Mouse (Mus musculus) gastrocnemius, postnatal 36 days (tissue): Measurements from ENCODE around the gene Cry2. TPM values are rescaled to one million over a fixed set of nuclear protein-coding genes. Genes with fewer than 3 reads are reported as not detected.
"Not testable (repeated sequence)": the region's sequence is repeated elsewhere in the genome, so short reads cannot be mapped to it uniquely, and the experiment has no call there.

Source experiments
- DNase-seq, 2 experiments: peaks; one replicate each; pipeline ENCODE4 v3.0.0; 2022
- intact Hi-C: fragments of 180-260 bp; cut with DNase I; formaldehyde crosslinking; loops from one replicate; pipeline ENCODE4 v1.15.1; 2025
- total RNA-seq, 2 experiments: library from RNA; stranded (reverse); gene quantifications; 2 replicates each; pipeline ENCODE4 v1.2.3; 2021

The Cry2 gene
- total RNA-seq, 2 experiments from 2014 or later, result 16.9 to 21.9 TPM

DNA sequence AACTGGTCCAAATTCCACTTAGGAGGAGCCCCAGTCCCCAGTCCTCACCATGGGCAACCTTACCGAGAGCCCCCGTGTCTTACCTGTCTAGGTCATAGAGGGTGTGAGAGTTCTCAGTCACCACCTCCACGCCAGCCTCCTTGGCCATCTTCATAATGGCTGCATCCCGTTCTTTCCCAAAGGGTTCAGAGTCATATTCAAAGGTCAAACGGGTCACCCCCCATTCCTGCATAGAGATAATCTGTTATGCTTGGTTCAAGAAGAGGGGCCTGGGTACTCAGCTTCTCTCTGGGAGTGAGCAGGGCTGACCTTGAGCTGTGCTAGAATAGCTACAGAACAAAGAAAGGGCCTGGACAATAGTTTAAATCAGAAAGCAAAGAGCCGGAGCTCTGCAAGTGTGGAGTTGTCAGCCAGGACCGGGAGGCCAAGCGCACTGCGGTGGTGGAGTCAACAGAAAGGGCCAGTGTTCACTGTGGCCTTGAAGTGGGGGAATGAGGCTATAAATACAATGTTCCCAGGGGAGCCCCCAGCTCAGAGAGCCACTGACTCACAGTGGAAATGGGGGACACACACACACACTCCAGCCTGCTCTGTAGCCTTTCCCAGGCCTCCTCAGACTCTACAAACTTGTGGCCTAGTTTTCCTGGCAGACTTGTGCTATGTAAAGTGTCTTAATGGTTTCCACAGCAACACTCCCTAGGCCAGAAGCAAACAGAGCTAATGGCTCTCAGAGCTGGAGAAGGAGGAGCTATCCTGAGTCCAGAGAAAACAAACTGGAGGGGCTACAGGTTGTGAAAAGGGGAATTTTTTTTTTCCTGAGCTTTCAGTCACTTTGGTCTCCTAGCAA lies 9.2 kb downstream of the Cry2 start:
- peak; percentile 46 to 53 for DNase-seq
- intact Hi-C loops, result no loop called here

DNA sequence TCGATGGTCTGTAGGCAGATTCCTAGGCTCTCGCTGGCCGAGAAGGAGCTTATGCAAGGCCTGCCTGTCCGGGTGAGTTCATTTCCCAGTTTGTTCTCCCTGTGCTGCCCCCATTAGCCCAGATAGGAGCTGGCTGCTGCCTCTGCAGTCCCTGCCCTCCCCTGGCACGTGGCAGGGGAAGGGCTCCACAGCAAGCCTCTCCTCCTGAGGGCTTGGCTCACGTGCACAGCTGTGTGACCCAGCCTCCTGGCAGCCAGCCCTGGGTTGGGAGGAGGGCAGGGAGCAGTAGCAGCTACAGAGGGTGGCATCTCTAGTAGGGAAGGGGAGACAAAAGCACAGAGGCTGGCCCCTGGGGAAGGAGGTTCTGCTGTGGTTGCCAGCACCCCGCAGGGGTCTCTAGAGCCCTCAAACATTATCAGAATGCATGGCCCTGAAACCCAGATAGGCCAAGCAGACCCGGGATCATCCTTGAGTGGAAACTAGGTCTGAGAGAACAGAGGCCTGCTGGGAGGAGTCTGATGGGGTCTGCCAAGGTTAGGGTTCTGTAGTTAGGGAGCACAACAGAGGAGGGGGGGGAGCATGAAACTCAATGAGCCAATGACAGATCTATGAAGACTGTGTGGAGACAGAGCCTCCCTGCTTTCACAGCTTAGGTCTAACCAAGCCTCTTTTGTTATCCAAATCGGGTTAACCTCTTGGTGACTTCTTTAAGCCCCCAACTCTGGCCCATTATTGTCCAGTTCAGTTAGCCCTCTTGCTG lies 10.0 kb downstream of the Cry2 start:
- DNase-seq, result peak; percentile 91 to 96
- intact Hi-C loops, result no loop called here

DNA sequence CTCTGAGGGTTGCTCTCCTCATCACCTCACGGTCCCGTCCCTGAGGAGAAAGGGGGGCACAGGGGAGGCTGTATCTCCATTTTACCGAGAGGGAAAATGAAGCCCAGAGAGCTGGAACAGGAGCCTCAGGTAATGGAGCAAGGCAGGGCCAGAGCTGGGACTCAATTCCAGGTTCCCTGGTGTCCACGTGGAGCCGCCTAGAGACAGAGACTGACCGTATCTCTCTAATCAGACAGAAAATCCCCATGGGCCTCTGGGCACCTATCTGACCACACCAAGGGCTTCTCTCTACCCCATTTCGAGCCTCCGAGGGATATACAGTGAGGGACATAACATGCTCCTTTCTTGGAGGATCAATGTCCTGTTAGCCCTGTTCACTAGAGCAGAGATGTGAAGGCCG lies 10.7 kb downstream of the Cry2 start:
- intact Hi-C loops, result no loop called here
- DNase-seq, result no peak

DNA sequence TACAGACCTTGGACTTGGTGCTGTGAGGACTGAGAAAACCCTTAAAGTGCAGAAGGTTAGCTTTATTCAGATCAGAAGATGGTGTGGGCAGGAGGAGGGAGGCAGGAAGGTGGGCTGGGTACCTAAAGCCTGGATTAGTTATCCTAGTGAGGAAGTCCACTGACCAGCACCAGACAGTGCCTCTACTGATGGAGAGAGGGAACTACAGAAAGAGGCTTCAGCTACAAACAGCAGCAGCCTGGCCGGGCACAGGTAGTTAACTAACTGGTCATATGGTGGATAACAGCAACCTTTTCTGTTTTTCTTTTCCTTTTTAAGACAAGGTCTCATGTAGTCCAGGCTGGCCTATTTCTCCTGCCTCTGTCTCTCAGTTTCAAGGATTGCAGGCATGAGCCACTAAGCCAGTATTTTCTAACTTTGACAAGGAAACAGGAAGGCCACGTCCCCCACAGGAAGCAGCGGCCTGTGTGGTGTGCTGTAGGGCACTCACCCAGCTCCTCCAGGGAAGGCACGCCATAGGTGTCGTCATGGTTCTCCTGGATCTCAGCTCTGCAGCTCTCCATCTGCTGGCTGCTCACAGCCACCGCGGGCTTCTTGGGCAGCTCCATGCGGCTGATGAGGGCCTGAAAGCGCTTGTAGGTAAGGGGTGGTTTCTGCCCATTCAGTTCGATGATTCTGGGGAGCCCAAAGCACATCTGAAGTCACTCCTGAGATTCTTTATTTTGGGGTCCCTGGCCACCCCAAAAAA lies 11.3 kb downstream of the Cry2 start:
- no peak for DNase-seq
- intact Hi-C loops, result no loop called here

DNA sequence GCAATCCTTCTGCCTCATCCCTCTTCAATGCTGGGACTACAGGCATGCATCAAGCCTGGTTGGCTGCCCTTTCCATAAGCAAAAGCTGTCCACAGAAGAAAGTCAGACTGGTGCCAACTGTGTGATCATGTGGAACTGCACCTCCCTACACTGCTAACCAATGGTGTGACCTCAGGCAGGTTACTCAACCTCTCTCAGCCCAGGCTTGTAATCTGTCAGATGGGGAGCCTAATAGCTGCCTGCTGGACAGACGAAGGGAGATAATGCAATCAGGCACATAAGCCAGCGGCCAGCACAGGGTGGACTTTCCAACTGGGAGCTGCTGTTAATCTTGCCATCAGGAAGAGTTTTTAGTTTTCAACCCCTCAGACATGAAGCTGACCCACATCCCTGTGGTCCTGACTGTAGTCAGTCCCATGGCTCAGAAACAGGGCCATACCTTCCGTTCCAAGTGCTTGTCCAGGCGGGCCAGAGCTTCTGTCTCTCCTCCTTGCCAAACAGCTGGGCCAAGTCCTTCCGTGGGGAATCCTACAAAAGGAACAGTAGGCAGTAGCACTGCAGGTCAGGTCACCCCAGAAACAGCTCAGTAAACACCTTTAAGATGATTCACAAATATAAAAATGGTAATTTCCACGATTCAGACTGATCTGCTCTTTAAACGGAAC lies 12.0 kb downstream of the Cry2 start:
- intact Hi-C loops, result no loop called here
- no peak for DNase-seq

DNA sequence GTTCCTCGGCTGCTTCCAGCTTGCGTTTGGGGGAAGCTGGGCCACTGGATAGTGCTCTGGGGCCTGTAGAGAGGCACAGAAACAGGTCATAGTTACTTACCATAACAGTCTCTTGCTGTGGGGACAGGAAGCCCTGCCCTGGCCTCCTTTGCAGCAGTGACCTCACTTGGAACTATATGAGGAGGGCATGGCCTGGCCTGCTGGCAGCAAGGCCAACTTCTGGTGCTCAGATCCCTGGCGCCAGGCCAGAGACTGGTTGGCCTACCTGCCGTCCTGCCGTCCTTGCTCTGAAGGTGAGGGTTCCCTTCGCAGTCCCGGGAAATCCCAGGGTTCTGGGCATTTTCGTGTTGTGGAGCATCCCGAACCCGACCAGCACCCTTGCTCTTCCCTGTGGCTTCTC lies 22.1 kb downstream of the Cry2 start:
- intact Hi-C loops, result no loop called here
- no peak for DNase-seq

DNA sequence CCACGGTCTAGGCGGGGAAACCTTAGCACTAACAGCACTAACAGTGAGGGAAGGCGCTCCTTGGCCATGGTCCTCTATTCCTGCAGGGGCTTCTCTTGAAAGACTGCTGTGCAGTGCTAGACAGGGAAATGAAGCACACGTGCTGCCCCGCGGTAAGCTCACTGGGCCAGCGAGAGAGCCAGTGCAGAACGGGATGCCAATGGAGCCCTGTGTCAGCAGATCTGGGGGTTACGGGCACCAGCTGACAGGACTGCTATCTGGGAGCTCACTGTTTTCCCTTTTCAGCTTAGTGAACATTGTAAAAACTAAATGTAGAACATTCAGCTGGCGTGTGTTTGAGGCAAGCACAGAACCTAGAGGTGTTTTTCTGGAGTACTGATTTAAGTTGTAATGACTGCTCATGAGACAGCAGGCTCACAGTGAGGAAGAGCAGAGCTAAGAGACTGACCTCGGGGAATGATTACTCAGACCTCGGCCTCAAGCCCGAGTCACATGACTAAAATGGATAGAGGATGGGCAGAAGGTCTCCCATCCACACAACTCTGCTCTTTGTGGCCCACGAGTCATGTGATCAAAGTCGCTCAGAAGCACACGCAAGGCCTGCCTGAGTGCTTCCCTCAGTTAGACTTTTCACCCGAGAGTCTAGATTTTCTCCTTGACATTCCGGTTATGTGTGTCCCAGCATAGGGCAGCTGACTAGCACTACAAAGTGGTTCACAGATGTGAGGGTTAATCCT lies 25.4 kb downstream of the Cry2 start:
- DNase-seq, result no peak
- intact Hi-C loops, result no loop called here

DNA sequence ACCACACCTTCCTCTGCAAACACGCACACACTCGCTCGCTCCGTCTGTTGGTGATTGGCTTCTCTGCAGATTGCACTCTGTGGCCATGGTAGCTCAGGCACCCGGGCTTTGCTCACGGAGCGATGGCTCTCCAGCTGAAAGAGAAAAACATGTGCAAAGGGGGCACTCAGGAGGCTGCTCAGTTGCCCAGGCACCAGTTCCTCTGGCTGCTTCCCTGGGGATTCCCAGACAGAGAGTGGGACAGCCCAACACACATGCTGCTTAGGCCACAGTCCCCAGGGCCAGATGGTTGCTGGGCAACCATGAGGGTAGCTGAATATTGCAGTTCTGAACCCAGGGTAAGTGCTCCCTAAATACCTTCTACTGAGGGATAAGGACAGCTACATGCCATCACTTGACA lies 28.2 kb downstream of the Cry2 start:
- DNase-seq, result no peak
- intact Hi-C loops, result no loop called here

DNA sequence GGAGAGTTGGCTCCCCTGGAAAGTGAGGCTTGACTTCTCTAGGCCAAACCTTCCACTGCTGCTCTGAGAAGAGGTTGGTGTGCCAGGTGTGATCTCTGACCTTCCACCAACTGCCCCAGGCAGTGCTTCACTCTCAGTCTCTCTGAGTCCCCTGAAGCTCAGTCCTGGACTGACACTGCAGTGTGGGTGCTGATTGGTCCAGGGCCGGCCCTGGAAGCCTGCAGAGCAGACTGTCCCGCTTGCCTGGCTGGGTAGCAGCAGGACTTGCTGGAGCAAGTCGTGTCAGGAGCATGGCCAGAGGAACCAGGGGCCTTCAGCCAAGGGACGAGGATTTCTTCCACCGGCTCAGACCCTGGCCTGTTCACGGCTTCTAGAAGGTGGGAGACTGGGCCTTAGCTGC lies 29.1 kb downstream of the Cry2 start:
- DNase-seq, result no peak
- intact Hi-C loops, result no loop called here

DNA sequence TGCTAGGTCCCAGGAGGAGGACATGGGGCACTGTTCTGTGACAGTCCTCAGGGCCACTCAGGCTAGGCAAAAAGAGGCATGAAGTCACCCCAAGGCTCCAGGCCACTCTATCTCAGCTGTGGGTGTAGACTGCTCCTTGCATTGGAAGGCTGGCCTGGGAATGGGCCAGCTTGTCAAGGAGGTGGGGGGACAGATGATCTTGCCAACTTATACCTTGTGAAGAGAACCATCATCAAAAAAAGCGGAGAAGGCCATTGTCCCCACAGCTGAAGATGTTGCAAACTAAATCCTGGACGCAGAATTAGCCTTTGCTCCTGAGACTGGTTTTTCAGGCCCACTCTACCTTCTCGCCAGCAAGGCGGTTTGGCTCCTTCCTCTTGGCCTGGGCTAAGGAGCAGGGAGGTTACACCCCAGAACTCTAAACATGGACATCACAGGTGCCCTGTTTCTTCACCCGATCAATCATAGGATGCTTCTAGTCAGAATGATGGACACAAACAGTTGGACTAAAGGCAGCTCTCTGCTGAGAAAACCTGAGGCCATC lies 30.0 kb downstream of the Cry2 start:
- intact Hi-C loops, result no loop called here
- no peak for DNase-seq

DNA sequence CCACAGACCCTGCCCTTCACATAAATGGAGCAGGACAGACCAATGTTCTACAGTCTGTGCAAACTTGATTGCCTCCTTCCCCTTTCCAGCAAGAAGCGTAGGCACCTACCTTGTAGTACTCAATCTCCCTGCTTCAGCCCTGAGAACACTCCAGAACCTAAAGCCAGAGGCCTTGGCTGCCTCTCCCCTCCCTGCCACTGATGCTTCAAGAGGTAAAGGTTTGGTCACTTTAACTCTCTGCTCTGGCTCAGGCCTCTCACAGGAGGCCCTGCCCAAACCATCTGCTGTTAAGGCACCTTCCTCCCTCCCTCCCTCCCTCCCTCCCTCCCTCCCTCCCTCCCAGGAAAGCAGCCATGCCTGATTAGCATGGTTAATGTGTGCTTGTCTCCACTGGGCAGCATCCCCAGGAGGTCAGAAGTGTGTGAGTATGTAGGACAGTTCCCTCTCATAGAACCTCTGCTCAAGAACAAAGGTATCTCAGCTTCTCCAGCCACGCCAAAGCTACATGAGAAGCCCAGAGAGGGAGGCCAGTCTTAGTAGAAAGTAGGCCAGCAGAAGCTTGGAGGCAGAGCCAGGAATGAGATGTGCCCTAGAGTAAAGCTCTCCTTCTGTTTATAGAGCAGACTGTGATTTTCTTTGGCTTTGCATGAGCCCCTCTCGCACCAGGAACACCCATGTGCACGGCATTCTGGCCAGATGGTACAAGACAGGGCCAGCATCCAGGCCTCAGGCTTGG lies 31.1 kb downstream of the Cry2 start:
- DNase-seq, result no peak
- intact Hi-C loops, result no loop called here

DNA sequence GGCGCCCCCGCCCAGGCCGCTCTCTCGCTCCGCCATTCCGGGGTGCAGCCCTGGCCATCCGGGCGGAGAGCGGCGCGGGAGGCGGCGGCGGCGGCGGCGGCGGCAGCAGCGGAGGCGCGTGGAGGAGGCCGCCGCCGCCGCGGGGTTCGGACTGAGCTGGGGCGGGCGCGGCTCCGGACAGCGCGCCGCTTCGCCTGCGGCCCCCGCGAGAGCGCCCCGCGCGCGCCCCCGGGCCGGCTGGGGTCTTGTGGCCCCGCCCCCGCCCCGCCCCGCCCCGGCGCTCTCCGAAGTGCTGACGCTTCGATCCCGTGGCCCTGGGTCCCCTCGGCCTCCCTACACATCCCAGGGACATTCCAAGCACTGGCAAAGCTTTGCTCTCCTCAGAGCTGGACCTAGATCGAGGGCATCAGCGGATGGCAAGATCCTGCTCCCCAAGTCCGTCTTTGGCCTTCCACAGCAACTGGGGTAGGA lies 32.7 kb downstream of the Cry2 start, which contains the start of gene Mapk8ip1:
TSS of gene Mapk8ip1 (minus strand) at position 173 of the 471 bp plus-strand sequence.
- intact Hi-C loops, result no loop called here
- no peak for DNase-seq

DNA sequence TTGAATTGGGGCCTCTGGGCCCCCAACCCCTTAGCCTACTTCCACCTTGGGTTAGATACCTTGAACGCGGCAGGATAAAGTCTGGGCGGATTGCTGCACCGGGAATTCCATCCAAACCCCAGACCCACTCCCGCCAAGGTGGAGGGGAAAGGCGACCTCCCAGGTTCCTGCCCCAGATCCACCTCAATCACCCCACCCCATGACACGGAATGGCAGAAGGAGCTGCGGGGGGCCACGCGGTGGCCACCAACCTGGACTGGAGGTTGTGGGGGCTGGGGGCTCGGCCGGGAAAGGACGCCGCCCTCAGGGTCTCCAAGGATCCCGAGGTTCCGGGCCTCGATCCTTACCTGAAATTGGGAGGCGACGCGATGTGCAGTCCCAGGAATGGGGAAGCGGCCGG lies 33.2 kb downstream of the Cry2 start:
- intact Hi-C loops, result no loop called here

DNA sequence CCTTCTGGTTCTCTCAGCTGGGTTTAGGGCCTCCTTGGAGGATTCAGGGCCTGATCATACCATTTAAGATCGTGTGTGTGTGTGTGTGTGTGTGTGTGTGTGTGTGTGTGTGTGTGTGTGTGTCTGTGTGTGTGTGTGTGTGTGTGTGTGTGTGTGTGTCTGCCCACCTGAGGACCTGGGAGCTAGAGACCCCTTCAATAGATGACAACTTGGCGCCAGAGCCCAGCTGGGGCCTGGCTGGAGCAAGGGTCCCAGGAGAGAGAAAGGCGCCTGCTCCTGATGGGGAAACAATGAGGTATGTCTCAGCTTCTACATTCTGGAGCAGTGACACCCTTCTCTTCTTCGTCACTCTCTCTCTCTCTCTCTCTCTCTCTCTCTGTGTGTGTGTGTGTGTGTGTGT lies 34.0 kb downstream of the Cry2 start:
- DNase-seq, intact Hi-C loops: not testable (repeated sequence)

More for the DNA sequence above, 33.2 kb downstream of the Cry2 start:
- DNase-seq, result no peak

DNA sequence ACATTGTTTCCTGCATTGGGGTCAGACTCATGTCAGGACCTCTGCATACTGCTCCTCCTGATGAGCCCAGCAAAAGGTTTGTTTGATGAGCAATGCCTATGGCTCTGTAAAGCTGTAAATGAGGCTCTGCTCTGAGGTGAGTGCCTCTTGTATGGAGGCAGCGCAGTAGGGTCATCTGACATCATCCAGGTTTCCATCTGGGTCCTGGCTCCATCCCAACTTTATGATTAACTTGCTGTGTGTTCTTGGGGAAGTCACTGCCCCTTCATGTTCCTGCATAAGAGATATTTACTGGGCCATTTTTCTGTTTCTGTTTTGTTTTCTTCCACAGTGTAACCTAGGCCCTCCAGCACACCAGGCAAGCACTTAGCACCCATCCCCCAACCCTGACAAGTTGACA lies 36.4 kb downstream of the Cry2 start:
- DNase-seq, result no peak
- intact Hi-C loops, result no loop called here

DNA sequence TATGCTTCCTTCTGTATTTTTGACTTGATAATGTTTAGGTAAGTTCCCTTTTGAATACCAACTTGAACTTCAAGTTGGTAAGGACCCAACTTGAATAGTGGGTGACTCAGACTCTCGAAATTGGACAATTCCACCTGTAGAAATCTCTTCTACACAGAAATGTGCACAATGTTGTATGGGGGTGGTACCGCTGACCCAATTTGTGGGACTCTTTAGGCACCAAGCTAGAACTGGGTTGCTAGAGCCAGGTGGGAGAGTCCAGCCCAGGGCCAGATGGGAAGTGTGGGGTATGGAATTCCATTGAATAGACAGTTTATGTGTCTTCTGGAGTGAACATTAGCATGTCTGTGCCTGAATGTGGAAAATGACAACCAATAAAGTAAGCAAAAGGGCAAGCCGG lies 38.3 kb downstream of the Cry2 start:
- intact Hi-C loops, result no loop called here

DNA sequence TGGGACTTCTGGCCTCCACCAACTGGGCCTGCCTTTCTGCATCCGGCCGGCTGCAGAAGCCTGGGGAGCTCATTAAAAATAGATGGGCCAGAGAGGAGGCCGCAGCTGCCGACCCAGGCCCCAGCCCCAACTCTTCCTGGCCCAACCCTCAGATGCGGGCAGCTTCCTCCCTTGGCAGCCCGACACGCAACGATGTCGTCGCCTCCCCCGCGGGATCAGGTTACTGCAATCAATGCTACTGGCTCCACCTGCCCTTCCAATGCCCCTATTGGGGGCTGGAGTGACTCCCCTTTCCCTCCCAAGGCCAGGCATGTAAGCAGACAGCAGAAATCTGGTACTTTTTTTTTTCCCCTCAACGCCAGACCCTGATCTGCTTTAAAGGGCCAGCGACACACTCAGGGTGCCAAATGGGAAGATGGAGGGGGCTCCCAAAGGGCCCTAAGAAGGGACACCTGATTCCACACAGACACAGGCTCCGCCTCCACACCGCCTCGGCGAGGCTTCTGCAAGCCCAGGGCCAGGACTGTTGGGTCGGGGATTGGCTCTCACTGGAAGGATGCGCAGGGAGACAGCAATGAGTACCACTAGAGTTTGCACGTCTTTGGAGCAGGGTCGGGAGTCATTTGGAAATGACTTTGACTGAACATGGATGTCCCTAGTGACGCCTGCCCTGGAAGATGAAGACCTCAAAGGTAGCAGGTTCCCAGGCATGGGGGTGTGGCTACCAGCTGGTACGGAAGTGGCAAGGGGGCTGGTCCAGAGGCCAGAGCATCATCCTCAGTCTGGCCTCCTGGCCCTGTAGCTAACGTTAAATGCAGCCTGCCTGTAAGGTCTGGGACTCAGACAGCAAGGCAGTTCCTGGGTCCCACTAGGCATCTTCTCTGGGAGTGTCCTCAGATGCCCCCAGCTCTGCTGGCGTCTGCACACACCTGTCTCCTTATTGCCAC lies 41.3 kb downstream of the Cry2 start:
- DNase-seq, result no peak
- intact Hi-C loops, result no loop called here

More for the DNA sequence above, 38.3 kb downstream of the Cry2 start:
- no peak for DNase-seq
